Mouse (Mus musculus): ENCODE data around the gene Col15a1. TPM values are rescaled to one million over a fixed set of nuclear protein-coding genes. Genes with fewer than 3 reads are reported as not detected.

Col15a1 gene
- polyA plus RNA-seq, 1 experiment from 2014 or later: 31.6 TPM

DNA sequence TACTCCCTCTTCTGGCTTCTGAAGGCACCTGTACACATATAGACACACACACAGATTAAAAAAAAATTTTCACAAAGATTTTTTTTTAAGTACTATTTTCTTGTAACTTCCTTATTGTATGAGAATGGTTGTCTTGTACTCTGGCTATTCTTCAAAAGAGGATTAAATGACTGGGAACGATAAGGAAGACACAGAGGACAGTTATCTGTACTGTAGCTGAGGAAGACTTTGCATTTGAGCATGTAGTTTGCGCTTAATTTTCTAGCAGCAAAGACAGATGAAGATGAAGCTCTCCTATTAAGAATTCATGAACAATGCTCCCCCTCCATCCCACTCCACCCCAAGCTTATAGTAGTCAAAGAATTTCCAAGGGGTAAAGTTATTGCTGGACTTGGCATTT lies 154.7 kb downstream of the Col15a1 start:
- H3K9ac ChIP-seq (ENCODE audit: low read depth, low read length): no peak overlapping the region
- WGBS: 88% methylated on average over 2 of the region's 2 CpGs
- DNase-seq (ENCODE audit: low spot score): no peak
- no peaks in the 10 kb centered on the region for H3K9me3 ChIP-seq (ENCODE audit: control insufficient read depth, low read length)
- no peak overlapping the region for H3K4me2 ChIP-seq (ENCODE audit: low read depth, low read length)
- H3K27ac ChIP-seq (replicated peaks; ENCODE audit: low read depth, low read length): no peak overlapping the region
- H3K4me1 ChIP-seq (ENCODE audit: control insufficient read depth, insufficient read depth, low read length): peaks cover 21% of the 10 kb centered on the region
- H3K4me3 ChIP-seq (ENCODE audit: low read depth, low read length): no peak overlapping the region
- H3K36me3 ChIP-seq (ENCODE audit: control insufficient read depth, insufficient read depth, low read length): no peaks in the 10 kb centered on the region
- ATAC-seq (ENCODE audit: low read depth): no peak
- no peaks in the 10 kb centered on the region for H3K27me3 ChIP-seq (replicated peaks; ENCODE audit: control insufficient read depth, insufficient read depth, low read length)

Other genes with a start within 250 kb of the Col15a1 start
- 0.64 and 0.78 TPM in 2 replicates for gene Gabbr2, start 216.3 kb upstream of the Col15a1 start, polyA plus RNA-seq (2014; fragmentation: Nextera tagmentation; extraction: Ambion mirVana)
- gene Anks6, start 150.7 kb upstream of the Col15a1 start, polyA plus RNA-seq (2014; fragmentation: Nextera tagmentation; extraction: Ambion mirVana): 5.9 and 6.3 TPM in 2 replicates
- 4.5 and 6.4 TPM in 2 replicates for gene Galnt12, start 116.3 kb upstream of the Col15a1 start, polyA plus RNA-seq (2014; fragmentation: Nextera tagmentation; extraction: Ambion mirVana)
- 48.6 and 50.3 TPM in 2 replicates for gene Tgfbr1, start 145.1 kb downstream of the Col15a1 start, polyA plus RNA-seq (2014; fragmentation: Nextera tagmentation; extraction: Ambion mirVana)